Mouse (Mus musculus): ENCODE measurements at regions not wholly inside any gene's neighbourhood (a gene's known extent, or its start where the extent isn't known, plus 50 kb on each side); places are given as distances from the start of the nearest gene placed in this dataset.
"Not testable (repeated sequence)": the region's sequence is repeated elsewhere in the genome, so short reads cannot be mapped to it uniquely, and the experiment has no call there.

- TF ChIP-seq POLR2A (IDR thresholded peaks at IDR 0.05; ENCODE audit: control insufficient read depth, extremely low read depth, insufficient read depth, low read length, poor library complexity); CTCF (IDR thresholded peaks at IDR 0.05; ENCODE audit: borderline replicate concordance, control insufficient read depth, extremely low read depth, insufficient read depth, low read length, poor library complexity): not testable (repeated sequence)
Measured at GRCm38 (mm10) chr2:3921084-3921483, 96.4 kb upstream of the Frmd4a start.

Measured in thymus, adult 2 months (tissue).